Mouse (Mus musculus): ENCODE measurements around the gene Oxct2b.
"Not testable (repeated sequence)": the region's sequence is repeated elsewhere in the genome, so short reads cannot be mapped to it uniquely, and the experiment has no call there.

Gene Oxct2b

DNA sequence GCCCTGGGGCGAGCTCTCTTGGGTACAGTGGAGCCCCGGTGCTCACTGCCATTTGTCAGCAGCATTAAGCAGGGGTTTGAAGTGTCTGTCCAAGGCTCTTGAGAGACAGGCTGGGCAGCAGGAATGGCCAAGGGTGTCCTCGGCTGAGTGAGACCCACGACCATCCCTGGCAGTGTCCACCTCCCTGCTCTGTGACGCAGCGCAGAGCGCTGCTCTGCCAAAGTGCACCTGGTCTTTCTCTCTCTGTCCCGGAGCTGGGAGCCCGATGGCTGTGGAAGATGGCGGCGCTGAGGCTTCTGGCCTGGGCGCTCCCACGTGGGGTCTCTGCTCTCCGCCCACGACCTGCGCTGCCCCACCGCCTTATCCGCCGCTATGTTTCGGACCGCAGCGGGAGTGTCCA lies at the start of gene Oxct2b:
Oxct2b (plus strand) TSS at position 256 of the 400 bp plus-strand sequence.
- DNase-seq (ENCODE audit: low read depth): no peak

DNA sequence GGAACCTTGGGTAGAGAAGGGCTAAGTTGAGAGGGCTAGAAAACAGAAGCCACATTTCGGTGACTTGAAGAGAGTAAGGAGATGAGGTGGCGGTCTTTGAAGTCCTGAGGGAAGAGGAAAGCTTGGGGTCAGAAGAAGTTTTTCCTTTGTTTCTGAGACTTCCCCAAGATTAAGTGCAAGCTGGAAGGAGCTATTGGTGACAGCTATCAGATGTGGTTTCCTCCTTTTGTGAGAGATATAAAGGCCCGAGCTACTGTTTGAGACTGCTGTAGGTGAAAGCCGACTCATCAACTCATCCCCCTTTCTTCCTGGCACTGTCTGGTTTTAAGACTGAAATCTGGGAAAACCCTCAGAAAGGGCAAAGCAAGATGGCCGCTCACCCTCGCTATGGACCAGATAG lies 47.4 kb upstream of the Oxct2b start:
- DNase-seq (ENCODE audit: low read depth): no peak

DNA sequence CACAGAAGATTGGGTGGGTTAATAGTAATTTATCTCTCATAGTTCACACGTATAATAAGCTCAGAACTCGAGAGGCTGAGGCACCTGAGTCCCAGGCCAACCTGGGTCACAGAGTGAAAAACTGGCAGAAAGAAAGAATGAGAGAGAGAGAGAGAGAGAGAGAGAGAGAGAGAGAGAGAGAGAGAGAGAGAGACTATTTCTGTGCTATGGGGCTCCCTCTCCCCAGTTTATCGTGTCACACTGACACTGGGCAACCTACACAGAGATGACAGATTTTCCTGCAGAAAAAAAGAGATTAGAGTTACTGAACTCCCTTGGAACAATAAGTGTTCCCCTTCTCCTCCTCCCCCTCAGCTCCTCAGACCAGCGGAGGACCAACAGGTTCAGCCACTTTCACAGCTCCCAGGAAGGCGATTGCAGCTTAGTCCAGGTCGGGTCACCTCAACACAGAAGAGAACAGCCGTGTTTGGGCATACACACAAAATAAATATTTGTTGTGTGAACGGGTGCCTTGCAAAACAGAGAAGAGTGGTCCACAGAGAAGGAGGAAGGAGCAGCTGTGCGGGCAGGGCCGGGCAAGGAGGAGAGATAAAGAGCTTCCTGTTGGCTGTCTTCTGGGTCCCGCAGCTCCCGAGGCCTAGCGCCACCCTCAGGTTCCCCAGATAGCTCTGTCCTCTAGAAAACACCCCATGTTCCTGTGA lies 44.6 kb upstream of the Oxct2b start:
- DNase-seq (ENCODE audit: low read depth): peak; percentile 42

DNA sequence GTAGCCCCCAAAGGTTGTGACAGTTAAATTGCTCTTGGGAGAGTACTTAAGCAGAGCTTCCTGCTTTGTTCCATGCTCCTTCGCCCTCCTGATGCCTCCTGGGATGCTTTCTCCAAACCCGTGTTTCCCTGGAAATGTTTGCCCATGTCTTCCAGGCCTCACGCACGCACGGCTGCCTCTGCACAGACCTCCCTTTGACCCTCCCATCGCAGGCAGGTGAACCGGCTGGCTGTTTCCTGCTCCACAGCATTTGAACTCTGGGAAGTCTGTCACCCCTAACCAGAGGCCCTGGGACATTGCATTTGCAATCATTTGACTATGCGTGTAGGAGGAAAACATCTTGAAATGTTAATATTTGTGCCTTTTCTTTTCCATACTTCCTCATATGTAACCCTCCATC lies 39.1 kb upstream of the Oxct2b start:
- no peak for DNase-seq (ENCODE audit: low read depth)

DNA sequence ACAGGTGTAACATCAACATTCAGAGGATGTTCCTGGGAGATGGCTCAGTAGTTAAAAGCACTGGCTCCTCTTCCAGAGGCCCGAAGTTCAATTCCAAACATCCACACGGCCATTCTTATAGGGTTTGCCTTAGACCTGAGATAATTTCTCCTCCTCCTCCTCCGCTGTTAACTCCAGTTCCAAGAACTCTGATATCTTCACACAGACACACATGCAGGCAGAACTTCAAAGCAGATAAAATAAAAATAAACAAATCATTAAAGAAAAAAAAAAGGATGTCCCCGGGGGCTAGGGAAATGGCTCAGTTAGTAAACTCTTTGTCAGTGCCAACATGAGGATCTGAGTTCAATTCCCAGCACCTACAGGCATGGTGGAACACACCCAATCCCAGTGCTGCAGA lies 37.8 kb upstream of the Oxct2b start:
- no peak for DNase-seq (ENCODE audit: low read depth)

DNA sequence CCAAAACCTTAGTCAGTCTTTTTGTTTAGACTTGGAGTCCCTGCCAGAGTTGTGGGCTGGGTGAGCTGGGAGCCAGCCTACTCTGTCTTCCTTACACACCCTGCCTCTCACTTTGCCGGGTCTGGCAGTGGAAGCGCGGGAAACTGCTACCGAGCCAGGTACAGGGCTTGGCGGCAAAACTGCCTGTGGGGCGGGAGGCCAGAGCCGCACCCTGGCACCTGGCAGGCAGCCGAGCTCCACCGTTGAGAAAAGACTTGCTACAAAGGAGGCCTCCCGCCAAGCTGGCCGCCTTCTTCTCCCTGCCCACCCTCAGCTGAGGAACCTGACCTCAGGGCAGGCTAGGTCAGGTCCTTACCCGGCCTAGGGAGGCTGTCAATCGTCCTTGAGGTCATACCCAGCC lies 35.3 kb upstream of the Oxct2b start:
- no peak for DNase-seq (ENCODE audit: low read depth)

DNA sequence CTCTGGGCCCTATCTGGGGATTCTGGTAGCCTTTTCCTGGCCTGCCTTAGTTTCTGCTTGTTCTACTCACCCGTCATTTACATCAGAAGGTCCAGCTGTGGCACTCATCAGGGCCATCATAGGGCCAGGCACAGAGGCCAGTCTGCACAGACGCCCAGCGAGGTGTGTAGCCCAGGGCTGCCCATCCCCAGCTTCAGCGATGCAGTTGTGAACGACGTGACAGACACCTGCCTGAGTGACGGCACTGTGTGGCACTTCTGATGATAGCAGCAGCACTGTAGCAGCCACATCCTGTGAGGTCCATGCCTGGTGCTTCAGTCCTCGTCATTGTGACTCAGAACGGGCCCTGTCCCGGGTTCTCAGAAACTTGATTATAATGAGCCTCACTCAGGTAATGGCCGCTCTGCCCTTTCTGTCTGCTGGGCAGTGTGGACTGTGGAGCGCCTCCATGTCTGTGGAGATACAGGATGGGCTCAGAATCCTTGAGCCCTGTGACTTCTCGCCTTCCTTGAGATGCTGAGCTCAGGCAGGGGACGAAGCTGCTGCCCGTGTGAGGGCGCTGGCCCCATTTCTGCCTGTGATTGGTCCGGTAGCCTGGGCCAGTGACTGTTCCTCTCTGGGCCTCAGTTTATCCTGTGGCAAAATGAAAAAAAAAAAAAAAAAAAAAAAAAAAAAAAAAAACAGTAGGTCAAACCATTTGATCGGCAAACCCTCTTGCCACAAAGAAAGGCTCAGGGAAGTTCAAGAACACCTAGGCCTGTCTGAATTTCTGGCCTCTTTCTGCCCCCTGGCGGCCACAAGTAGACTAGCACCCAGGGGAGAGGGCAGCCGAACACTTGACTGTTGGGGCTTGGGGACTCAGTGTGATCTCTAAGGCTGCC lies 33.5 kb upstream of the Oxct2b start:
- peak; percentile 83 for DNase-seq (ENCODE audit: low read depth)

DNA sequence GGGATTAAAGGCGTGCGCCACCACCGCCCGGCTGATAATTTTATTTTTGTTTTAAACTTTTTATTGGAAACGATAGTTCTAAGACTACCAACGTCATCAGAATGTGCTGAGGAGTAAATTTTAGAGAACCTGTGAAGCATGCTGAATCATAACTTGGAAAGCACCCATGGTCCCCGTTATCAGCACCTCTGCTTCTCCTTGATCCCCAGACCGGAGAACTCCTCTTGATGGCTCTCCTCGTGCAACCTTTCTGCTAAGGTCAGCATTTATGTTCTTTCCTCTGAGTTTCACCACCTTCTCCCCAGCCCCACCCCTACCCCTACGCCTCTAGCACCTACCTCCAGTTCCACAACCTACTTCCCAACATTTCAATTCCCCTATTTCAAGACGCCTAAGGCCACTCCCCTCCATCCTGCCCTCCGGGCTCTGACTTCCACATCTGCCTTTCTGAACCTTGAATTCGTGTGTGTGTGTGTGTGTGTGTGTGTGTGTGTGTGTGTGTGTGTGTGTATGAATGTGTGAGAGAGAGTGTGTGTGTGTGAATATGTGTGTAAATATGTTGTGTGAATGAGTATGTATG lies 32.7 kb upstream of the Oxct2b start:
- DNase-seq (ENCODE audit: low read depth): no peak

DNA sequence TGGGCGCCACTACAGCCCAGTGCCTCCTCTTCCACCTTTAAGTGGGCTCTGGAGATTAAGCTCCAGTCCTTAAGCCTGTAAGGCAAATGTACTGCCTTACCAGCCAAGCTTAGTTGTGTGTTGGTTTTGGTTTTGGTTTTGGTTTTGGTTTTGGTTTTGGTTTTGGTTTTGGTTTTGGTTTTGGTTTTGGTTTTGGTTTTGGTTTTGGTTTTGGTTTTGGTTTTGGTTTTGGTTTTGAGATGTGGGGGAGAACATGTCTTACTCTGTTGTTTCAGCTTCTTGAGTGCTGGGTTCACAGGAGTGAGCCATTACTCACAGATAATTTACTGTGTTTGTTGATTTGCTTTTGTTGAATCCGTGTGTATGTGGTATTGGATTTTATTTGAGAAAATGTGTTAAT lies 30.8 kb upstream of the Oxct2b start:
- peak; percentile 60 for DNase-seq (ENCODE audit: low read depth)

DNA sequence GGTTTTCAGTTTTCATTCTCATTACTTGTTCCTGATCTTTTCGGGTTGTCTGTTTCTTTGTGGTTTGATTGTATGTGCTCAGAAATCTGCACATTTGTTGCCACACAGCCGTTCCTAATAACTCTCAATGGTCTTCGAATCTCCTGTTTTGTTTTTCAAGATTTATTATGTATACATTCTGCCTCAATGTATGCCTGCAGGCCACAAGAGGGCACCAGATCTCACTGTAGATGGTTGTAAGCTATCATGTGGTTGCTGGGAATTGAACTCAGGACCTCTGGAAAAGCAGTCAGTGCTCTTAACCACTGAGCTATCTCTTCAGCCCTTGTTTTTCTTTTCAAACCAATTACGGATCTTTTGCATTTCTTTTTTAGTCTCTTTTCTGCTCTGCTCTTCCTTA lies 29.7 kb upstream of the Oxct2b start:
- peak; percentile 35 for DNase-seq (ENCODE audit: low read depth)

DNA sequence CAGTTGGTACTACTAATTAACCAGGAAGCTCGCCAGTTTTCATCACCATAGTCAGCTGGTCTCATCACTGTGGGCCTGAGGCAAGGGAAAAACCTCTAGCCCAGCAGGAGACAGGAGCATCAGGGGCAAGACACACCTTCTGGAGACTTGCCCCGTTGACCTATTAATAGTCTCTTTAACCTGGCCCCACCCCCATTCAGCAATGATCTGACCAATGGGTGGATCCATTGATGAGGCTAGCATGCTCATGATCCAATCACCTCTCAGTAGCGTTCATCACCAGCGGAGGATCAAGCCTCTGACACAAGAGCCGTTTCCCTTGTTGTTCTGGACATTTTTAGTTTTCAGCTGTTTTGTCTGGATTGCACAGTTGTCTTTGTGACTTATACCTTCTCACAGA lies 23.4 kb upstream of the Oxct2b start:
- DNase-seq (ENCODE audit: low read depth): no peak

DNA sequence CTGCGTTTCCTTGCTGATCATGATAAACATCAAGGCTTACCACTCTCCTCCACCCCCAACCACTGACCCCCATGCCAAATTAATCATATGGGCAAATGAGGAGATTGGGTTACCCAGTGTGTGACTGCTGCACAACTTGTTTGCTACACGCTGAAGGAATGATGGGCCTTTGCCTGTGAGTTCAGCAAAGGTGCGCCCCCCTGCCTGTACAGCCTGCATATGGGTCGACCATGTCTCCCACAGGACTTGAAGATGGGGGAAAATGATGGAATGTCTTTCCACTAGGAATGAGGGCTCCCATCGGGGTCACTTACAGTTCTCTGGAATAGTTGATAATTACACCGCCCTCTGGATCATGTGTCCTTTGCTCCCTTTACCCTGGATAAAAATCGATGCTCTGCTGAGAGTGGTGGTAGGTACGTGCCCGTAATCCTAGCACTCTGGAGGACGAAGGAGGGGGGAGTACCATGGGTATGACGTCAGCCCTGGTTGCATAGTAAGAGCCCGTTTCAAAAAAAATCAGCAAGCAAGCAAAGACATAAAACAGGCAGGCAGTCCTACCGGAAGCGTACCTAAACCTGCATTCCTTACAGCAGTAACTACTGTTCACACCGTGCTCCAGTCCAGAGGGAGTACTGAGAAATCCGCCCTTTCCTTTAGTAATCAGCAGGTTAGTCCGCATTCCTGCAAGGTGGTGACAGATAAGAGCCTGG lies 22.8 kb upstream of the Oxct2b start:
- no peak for DNase-seq (ENCODE audit: low read depth)

DNA sequence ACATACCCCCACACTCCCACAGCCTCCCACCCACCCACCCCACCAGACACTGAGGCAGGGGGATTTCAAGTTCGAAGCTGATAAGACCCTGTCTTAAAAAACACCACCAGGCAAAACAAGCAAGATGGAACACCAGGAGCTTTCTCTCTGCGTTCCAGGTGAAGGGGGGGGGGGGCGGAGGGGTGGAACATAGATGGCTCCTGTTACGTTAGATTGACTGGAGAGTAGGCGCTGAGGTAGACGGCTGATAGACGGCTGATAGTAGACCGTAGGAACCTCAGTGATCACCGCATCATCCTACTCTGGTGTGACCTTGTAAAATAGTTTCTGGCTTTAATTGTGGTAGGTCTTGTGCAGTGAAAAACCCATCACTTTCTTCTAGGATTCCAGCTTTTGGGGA lies 22.2 kb upstream of the Oxct2b start:
- DNase-seq (ENCODE audit: low read depth): no peak

DNA sequence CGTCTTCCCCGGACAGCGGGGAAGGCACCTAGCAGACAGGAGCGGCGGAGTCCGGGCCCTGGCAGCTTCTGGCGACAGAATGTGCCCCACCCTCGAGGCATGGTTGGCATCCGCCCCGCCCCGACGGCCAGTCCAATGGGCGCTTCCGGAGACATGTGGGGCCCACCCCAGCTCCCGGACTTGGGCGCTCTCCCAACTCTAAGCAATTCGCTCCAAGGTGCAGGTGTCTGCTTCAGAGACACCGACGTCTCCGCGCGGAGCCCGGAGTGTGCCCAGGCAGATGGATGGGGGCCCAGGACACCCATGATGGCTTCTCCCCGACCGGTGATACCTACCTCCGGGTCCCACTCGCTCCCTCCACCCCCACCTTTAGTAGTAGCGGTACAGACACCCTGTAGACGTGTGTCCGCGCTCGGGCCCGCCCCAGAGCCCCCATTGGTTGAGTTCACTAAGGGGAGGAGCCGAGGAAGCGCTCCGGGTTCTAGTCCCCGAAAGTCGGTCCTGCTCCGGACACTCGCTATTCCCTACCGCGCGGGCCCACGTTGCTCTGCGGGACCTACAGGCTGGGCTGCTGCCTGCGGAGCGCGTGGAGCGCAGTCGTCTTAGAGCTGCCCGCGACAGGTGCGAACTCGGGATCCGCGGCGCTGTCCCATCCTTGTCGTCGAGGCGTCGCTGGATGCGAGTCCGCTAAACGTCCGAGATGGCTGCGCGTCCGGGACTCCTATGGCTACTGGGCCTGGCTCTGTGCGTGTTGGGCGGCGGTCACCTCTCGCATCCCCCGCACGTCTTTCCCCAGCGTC lies 11.2 kb upstream of the Oxct2b start, which contains the start of gene Bmp8b:
Bmp8b (plus strand) TSS at position 515 of the 800 bp plus-strand sequence.
- no peak for DNase-seq (ENCODE audit: low read depth)

DNA sequence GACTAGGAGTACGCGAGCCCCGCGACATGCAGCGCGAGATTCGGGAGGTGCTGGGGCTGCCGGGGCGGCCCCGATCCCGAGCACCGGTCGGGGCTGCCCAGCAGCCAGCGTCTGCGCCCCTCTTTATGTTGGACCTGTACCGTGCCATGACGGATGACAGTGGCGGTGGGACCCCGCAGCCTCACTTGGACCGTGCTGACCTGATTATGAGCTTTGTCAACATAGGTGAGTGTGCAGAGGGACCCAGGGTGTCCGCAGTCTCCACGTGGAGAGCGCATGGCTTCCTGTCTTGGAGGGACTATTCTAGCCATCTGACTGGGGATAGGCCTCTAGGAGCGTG lies 10.6 kb upstream of the Oxct2b start:
- no peak for DNase-seq (ENCODE audit: low read depth)

DNA sequence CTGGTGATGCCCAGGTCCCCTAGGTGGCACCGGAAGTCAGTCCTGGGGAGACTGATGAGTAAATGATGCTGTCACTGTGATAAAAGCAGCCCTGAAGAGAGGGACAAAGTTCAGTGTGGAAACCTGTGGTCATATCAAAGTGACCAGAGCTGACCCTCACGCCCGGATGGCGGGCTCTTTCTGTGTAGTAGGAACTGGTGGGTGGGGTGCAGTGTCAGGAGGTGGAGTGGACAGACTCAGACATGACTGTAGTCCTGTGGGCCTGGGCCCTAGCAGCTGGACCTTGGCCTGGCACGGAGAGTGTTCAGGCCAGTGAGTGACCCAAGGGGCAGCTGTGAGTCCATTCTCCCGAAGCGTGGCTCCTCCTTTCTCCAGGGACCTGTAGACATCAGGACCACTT lies 10.1 kb upstream of the Oxct2b start:
- DNase-seq (ENCODE audit: low read depth): not testable (repeated sequence)

DNA sequence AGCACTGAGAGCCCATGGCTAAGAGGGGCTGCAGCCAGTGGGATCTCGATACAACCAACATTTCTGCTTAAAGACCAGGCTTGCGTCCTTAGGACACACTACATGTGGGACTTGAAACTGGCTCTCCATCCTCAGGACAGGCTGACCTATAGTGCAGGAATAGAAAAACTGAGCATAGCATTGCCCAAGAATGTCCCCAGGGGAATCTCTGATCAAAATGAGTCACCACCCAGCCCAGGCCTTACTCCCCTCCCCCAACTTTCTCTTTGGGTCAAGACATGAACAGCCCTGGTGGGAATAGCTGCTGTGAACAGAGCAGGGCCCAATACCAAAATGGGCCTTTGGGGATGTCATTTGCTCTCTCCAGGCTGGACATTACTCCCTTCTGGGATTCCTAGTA lies 9.2 kb upstream of the Oxct2b start:
- no peak for DNase-seq (ENCODE audit: low read depth)

DNA sequence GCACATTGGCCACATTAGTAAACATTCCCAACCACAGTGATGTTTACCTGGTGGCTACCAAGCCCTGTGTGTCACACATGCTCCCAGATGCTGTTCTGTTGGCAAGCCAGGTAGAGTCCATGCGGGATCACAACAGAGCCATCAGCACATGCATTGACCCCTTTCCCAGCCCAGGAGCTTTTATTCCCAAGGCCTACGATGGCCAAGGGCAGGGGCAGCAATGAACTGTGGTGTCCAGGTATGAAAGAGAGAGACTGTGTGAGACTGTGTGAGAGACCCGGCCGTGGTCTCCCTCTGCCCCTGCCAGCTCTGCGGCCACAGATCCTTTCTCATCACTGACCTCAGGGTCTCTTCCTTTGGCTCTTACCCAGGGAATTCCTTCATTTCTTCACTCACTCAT lies 8.0 kb upstream of the Oxct2b start:
- DNase-seq (ENCODE audit: low read depth): no peak

DNA sequence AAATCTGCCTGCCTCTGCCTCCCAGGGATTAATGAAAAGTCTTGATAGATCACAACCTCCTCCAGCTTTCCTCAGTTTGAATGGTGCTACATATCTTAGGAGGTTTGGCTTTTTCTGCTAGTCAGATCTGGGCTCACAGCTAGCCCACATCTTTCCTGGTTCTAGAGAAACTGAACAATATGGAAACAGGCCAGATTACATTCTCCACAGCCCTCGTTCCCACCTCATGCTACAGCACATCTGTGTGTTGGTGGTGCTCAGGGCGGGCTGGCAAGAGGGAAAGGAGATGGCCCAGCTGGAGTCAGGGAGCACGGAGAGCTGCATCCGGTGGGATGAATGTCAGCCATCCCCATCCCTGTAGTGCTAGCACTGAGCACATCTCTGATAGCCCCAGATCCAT lies 5.3 kb upstream of the Oxct2b start:
- no peak for DNase-seq (ENCODE audit: low read depth)

DNA sequence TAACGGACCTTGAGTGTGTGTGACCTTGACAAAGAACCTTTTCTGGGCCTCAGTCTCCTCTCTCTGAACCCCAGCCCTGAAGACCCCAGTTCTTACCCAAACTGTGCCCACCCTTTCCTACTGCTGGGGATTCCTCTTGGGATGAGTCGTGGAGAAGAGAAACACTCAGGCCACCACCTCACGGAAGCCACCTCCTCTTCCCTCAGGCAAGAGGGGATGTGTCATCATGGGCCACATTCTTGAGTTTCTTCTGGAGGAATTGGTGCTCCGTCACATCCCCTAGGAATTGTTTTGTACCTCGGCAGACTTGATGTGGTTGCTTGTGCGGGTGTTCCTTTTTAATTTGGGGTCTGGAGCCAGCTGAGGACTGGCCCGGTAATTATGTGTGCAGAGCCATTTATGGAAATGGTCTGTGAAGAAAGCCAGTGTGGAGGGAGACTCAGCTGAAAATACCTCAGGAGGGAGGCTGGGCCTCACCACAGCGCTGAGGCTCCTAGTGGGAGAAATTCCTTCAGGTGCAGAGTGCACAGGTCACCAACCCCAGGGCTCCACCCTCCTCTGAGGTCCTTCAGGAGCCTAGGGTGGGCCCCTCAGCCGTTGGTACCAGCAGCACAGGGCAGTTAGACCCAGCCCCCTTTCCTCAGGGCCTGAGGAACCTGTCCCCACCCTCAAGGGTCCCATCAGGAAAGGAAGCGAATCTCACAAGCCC lies 4.6 kb upstream of the Oxct2b start:
- not testable (repeated sequence) for DNase-seq (ENCODE audit: low read depth)

DNA sequence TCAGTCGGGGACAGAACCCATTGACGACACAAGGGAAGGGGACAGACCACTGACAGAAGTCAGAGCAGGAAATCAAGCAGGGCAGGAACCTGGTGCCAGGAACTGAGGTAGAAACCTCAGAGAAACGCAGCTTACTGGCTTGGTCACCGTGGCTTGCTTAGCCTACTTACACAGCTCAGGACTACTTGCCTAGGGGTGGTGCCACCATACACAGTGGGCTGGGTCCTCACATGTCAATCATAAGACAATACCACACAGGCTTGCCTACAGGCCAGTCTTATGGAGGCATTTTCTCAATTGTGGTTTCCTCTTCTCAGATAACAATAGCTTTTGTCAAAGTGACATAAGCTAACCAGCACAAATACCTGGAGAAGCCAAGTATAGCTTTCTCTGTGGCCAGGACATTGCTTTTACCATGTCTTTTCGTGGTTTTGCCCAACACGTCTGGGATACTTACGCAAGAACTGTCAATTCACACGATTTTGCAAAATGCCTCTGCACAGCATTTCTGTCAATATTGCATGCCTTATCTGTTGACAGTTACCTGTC lies 3.8 kb upstream of the Oxct2b start:
- no peak for DNase-seq (ENCODE audit: low read depth)
